Mouse (Mus musculus) cerebellum, adult 2 months (tissue): ENCODE results near the gene Pdhb.

Source experiments
- CTCF ChIP-seq: fragments of 200-500 bp; IDR thresholded peaks from 2 replicates; pipeline ENCODE4 v1.5.1; 2011; ENCODE audit warnings: low read depth, mild to moderate bottlenecking, control low read depth, low read length, moderate library complexity, borderline replicate concordance; ENCODE audit not compliant: insufficient read depth
- POLR2A ChIP-seq: fragments of 200-500 bp; IDR thresholded peaks from 2 replicates; pipeline ENCODE4 v1.6.1; 2011; ENCODE audit warnings: low read length, control low read depth, borderline replicate concordance; ENCODE audit not compliant: insufficient read depth

- TF ChIP-seq POLR2A (no peak), CTCF (no peak)
Observed at GRCm38 (mm10) chr14:8186278-8187045, 13.6 kb upstream of the Pdhb start.
